Mouse (Mus musculus): ENCODE data around the gene Crip1.
A peak's percentile ranks its signal among the peaks of the same experiment; 100 is the strongest.

Crip1 gene

DNA sequence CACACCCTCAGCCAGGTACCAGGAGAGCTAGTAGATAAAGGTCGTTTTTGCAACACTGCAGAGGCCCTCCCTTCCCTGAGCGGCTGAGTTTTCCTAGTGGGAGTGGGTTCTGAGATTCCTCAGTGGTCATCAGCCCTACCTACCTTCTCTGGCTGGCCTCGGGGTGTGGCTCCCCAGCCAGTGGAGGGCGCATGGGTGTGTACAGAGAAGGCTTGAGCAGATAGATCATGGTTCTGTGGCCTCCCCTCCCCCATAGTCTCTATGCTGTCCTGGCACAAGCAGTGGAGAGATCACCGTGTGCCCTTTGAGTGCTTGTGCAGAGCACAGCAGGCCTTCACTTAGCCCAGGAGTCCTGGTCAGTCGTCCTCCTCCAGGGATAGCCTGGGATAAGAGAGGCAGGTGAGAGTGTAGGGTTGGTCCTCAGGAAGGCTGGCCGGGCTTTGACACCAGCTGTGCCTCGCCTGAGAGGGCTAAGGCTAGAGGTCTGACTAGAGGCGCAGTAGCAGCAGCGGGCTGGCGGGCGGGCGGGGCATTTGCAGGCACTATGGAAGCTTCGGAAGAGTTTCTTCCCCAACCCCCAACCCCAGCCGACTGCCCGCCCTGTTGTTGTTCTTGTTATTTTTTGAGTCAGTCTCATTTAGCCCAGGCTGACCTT lies 2.4 kb downstream of the Crip1 start:
- peak; percentile 87 for DNase-seq

DNA sequence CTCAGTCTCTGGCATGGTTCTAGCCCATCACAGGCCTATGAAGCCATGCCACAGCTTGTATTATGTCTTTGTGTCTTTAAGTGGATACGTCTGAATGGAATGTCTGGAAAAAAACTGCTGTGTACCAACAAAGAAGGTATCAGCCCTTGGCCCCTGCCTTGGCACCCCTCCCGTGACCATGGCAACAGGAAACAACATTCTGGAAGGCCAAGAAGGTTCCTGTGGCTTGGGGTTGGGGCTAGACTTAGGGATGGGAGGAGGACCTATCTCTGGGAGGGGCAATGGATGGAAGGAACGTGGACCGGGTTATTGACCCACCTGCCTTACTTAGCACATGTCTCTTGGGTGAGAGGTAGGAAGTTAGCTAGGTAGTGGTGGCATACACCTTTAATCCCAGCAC lies 3.2 kb downstream of the Crip1 start:
- peak; percentile 76 for DNase-seq

DNA sequence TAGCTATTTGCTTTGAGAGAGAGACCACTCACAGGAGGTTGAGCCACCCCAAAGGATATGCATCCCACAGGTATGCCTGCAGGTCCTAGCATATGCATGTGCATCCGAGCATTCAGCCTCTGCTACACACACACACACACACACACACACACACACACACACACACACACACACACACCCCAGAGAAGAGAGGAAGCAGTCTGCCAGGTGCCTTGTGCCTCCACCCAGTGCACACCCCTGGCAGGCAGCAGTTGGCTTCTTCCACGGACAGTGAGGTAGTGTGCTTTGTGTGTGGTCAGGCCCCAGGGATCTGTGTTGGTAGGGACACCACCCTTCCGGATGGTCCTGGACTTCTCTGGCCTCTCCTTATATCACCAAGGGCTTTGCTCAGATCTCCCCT lies 3.8 kb downstream of the Crip1 start:
- no peak for DNase-seq

DNA sequence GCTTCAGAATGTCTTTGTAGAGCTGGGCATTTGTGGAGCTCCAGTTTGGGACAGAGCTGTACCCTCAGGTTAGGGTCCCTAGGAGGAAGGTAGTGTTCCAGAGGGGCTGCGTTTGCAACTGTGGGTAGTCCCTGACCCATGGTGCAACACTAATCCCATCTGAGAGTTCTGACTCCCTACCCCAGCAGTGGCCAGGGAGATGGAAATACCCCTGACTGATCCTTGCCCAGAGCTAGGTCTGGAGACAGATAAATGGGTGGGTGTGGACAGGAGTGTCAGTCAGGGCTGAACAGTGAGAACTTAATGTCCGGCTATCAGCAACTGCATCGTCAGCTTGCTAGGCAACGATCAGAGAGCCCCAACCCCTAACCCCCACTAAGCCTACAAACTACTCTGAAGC lies 4.5 kb downstream of the Crip1 start:
- DNase-seq: no peak

DNA sequence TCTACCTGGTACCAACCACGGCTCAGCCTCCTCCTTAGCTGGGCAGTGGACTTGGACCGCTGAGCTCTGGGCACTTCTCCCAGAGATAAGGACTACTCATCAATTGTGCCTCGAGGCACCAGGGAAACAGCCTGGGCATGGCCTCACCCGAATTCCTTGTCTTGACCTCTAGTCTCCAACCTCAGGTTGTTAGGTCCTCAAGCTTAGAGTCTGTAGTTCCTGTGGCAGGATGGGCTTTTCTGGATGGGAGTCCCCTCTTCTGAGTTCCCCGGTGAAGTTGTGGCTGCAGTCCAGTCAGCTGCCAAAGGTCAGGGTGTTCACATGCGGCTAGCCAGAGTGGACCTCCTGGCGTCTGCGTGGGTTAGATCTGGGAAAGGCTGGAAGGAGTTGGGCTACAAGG lies 4.9 kb downstream of the Crip1 start:
- no peak for DNase-seq

DNA sequence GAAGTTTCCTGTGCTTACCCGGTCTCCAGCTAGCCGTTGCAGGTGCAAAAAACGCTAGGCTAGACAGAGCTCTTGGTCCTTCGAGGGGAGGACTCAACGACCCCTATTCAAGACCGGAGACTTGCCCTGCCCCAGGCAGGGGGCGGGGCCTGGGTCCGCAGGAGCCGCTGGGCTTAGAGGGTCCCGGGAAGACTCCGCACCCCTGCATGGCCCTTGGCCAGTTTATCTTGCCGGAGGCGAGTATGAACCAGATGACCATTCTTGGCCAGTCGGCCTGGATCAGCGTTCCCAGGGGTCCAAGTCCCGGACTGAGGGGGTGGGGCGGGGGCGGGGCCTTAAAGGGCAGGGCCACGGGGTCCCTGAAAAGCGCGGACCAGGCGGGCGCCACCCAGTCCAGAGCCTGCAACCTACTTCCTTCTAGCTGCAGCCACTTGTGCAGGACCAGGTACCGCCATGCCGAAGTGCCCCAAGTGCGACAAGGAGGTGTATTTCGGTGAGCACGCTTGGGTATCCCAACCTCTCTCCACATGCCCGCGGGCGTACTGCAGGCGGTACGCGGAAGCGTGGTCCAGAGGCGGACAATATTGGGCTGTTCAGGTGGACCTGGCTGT lies 5.7 kb downstream of the Crip1 start:
- peak; percentile 76 for DNase-seq

DNA sequence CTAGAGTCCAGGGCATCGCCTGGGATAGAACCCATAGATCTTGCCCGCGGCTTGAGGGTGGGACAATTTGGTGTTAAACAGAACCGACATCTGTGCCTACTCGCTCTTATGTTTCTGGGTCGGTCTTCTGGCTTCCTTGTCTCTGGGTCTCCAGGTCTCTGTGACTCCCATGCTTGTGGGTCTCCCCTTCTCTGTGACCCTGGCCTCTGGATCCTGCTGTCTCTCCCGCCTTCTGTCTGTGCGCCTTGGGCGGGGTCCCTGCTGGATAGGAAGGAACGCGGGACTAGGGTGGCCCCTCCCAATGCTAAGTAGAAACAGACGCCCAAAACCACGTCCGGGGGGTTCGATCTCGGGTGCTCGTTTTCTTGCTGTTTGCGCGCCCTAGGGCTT lies 6.2 kb downstream of the Crip1 start:
- DNase-seq: peak; percentile 71

DNA sequence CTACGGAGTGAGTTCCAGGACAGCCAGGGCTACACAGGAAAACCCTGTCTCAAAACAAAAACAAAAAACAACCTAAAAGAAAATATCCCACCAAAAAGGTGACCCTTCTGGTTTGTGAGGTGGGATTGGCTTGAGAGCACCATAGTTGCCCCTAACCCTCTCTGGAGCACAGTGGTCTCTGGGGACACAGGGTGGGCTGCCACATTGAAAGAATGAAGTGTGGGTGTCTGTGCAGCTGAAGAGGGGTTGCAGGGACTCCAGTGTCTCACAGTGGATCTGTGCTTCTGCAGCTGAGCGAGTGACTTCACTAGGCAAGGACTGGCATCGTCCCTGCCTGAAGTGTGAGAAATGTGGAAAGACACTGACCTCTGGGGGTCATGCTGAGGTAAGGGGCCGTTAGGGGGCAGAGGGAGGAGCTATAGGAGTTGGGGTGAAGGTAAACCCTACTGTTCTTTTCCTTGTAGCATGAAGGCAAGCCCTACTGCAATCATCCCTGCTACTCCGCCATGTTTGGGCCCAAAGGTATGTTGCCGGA lies 6.9 kb downstream of the Crip1 start:
- no peak for DNase-seq

DNA sequence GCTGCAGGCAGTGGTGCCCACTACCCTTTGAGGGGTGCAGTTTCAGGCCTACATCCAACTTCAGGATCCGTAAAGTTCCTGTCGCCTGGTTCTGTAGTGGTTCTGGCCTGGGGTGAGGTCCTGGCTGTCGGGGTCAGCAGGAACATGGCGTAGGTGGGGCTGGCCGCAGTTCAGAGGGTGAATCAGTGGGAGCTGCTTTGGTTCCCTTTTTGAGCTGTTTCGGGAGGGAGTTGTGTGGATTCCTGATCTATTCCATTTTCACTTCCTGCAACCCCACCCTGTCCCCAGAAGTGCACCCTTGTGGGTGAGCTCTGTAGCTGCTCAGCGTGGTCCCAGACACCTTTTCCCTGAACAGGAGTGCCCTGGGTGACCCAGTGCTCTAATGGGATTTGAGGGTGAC lies 7.9 kb downstream of the Crip1 start:
- DNase-seq: peak; percentile 45

DNA sequence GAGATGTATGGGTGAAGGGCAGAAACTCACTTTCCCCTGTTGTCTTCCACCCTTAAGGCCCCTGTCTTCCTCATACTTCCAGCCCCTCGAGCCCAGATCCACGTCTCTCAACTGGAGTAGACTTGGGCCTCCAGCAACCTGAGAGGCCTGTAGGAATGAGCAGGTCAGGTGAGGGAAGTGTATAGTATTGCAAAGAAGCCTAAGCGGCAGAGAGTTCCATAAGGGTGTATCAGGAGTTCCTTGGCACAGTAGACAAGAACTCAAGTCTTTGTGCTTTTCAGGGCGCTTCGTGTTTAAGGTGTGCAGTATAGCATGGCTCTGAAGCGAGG lies 8.6 kb downstream of the Crip1 start:
- DNase-seq: no peak

DNA sequence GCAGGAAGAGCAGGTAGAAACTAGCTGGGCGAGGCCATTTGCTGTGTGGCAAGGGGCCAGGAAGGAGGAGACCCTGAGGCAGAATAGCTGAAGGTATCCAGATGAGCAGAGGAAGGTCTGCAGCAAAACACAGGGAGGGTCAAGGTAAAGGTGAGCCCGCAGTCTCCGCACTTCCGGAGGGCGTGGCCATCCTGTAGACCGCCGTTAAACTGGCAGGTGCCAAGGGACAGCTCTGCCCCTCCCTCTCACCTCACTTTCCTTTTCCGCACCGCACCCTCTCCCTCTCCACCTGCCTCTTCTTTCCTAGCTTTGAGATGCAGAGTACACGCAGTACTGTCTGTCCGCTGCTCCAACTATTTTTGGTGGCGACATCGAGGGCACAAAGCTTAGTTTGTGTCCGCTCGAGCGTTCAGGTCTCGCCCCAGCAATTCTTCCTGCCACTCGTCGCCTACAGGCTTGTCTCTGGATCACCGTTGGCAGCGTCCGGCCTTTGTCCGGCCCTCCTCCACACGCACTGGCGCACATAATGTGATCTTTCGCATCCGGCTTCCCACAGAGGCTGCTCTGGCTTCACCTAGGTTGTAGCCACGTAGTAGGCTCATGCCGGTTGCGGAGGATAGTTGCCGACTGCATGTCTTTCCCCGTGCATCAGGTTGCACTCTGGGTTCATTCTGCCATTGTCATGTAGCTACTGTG lies 9.1 kb downstream of the Crip1 start:
- DNase-seq: peak; percentile 82

DNA sequence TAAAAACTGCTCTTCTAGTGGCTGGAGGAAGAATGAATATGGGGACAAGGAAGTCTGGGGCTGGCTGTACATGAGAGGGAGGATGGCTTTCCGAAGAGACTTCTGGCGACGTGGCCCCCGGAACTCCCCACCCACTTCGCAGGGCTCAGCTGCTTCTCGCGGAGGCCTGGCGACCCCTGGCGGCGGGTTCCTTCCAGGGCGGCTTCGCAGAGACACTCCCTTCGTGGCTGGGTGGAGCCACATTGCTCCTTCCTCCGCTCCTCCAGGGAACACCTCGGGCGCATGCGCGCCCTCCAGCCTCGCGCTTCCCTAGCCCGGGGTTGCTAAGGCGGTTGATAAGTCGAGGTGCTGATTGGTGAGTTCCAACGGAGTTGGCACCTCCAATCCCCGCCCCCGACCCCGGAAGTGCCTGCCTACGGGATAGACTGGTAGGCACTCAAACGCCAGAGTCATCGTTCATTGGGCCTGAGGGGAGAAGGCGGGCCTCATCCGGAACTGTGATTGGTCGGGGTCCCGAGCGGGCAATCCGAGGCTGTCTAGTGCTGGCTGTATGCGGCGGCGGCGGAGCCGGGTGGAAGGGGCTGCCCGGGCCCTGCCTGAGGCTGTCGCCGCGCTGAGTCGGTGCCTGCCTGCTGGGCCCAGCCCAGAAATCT lies 9.9 kb downstream of the Crip1 start, which contains the start of gene Tedc1:
Tedc1 (plus strand) TSS at position 535 of the 653 bp plus-strand sequence.
- peak; percentile 99 for DNase-seq

DNA sequence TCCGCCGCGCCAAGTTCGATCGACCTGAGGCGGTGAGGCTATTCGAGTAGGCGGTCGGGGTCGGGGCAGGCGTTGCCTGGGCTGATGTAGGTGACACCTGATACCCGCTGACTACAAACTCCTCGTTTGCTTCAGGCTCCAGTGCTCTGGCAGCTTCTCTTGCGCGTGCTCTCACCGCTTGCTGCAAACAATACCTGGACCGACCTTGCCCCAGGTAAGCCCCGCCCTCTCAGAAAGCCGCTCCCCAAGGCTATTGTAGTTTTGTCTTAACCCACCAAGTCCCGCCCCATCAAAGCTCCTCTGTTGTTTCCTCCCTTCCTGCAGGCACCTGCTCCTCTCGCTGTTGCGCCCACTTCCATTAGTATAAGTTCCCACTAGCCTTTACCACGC lies 10.4 kb downstream of the Crip1 start:
- no peak for DNase-seq

DNA sequence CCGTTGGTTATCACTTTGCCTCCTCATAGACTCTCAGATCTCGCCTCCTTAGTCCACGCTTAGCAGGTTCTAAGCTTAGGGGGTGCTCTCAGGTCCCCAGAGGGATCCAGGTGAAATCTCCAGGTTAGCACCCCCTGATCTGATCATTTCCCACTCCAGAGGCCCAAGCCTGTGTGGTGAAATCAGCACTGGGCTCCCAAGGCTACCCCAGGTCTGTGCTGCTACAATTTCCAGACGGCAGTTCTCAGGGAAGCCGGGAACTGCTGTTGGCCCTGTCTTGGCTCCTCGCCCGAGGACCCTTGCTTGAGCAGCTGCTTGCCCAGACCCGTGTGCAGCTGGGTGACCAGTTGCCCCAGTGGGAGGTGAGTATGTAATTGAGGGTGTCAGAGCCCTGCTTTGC lies 10.9 kb downstream of the Crip1 start:
- DNase-seq: no peak

DNA sequence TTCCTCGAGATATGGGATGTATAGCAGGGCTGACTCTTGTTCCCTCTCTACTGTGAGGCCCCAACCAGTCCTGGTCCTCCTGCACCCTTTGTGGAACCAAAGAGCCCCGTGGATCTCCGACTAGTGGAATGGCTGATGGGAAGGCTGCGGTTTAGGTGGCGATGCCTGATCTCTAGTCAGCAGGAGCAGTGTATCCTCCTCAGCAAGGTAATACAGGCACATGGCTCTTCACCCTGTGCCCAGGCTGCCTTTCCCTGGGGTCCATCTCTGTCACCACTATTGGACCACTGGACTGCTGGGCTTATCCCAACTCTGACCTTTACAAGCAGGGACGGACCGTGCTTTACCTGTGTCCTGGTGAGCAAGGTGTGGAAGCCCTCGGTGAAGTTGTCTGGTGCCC lies 11.4 kb downstream of the Crip1 start:
- DNase-seq: no peak

DNA sequence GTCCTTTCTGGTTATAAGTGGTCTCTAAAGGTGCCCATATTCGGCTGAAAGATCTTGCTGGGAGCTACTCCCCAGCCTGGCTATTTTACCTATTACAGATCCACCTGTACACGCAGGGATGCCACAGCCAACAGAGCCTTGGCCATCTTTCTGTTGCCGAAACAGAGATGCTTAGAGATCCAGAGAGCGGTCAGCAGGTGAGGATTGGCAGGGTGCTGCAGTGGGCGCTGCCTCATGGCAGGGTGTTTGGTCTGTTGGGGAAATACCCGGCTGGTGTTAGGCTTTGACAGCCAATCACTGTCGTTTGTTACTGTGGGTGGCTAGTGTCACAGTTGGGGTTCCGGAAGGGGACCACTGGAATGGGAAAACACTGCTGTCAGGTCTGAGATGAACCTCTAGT lies 11.9 kb downstream of the Crip1 start:
- DNase-seq: no peak

DNA sequence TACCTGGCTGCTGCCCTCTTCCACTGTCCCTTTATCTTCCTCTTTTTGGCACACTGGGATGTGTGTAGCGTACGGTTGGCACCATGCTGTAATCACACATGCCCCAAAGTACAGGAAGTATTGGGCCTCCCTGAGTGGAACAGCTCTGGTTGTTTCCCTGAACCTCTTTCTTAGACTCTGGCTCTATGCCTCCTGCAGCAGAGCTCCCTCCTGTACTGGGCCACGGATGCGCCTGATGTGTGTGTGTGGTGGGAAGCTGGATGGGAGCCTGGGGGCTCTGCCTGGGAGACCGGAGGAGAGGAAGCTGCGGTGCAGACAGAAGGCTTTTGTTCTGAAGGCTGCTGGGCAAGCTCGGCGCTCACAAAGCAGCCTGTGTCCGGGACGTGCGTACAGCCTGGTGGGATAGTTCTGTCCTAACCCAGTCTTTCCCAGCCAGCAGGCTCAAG lies 17.5 kb downstream of the Crip1 start:
- DNase-seq: no peak

DNA sequence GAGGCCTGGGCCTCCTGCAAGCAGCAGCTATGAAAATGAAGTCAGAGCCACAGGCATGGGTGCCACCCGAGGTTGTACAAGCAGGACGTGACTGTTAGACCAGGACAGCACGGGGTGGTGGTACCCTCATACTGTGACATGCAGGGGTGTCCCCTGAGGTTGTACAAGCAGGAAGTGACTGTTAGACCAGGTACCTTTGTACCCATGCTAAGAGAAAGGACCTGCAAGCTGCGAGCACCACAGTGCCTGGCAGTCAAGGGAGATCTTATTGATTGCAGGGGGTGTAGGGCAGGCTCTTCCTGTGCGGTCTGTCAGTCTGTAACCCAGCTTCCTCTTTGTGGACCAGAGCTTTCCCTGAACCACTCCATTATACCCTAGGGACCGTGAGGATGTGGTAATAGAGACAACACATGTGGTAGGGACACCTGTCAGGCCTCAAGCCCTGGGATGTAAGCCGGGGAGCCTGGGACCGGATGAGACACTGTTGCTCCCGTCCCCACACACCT lies 22.0 kb downstream of the Crip1 start:
- DNase-seq: no peak

DNA sequence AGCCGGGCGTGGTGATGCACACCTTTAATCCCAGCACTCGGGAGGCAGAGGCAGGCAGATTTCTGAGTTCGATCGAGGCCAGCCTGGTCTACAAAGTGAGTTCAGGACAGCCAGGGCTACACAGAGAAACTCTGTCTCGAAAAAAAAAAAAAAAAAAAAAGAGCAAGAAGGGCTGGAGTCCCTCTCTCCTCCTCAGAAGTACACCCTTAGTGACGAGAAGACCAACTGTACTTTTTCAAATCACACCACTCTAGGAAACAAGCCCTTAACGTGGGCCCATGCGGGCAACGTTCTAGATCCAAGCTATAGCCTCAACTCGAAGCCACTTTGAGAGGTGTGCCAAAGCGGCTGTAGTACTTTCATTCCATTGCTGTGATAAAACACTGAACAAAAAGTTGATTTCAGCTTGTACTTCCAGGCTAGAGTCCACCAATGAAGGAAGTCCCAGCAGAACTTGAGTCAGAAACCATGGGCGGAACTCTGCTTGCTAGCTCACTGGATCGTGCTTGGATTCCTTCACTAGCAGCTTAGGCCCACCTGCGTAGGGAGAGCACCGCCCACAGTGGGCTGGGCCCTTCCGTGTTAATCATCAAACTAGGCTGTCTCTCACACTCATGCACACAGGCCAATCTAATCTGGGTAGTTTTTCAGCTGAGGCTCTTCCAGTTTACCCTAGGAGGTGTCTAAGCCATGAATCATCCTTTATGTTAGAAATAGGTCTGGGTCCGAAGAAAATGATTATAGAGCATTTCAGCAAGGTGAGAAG lies 31.0 kb downstream of the Crip1 start:
- no peak for DNase-seq

DNA sequence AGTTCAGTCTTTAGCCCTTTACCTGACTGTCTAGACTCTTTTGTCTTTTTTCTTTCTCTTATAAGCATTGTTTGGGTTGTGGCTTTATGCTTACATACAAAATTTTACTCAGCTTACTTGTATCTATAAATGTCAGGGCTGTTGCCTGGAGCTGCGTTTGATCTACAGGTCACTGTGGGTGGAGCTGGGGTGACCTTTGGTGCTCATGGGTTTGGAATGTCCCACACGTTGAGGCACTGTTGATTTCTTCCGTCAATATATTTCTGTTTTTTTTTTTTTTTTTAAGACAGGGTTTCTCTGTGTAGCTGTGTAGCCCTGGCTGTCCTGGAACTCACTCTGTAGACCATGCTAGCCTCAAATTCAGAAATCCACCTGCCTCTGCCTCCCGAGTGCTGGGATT lies 34.9 kb downstream of the Crip1 start:
- no peak for DNase-seq

DNA sequence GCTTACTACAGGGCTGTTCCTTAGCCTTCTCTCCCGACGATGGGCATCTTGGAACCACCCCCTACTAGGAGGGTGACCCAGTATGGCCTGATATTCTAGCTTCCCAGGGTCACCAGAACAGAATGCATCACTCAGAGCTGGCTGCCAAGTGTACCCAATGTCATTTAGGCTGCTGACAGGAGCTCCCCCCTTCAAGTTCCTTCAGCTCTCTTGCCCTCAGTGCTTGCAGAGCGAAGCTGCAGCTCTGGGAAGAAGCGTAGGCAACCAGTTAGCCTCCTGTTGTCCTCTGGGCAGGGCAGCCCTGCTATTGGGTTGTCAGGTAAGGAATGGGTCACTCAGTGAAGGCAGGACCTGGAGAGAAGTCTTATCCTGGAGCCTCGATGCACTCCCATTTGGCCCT lies 38.8 kb downstream of the Crip1 start:
- no peak for DNase-seq

DNA sequence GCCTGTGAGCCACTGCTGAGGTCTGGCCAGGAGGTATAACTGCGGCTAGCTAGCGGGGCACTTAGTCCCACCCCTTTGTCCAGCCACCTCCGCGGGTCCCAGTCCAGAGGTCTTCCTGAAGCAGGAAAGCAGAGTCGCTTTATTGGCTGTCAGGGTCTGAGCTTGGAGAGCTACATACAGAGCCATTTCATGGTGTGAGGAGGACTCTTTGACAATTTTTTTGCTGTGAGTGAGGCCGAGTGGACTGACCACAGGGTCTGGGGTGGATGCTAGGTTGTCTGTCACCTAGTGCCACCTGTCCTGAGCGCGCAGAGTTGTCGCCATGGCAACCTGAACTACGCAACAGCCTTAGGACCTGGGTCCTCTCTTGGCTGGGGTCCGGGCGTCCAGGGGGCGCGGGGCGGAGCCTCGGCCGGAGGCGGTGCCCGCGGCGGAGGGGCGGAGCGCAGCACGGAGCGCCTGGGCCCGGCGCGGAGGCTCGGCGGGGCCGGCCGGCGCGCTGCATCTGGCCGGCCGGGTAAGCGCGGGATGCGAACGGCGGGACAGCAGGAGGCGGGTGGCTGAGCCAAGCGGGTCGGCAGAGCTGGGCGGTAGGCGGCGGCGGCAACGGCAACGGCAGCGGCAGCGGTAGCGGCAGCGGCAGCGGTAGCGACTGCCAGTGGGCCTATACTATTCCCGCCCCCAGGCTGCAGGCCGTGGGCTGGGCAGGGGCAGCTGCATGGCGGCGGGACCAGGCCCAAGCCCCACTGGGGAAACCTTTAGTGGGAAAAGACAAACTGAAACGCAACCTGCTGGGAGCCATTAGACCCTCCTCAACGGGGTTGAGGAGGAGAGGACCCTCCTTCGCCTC lies 39.6 kb downstream of the Crip1 start, which contains the start of gene Tmem121:
Tmem121 (plus strand) TSS at position 489 of the 850 bp plus-strand sequence.
- DNase-seq: no peak
